Mouse (Mus musculus): ENCODE data around the gene Zc3h12c.

The Zc3h12c gene

GRCm38 (mm10) chr9:52167863-52168685, at the start of gene Zc3h12c:
Zc3h12c (minus strand) TSS chr9:52168572.
- no peak for DNase-seq (ENCODE audit: low read depth, low spot score)

GRCm38 (mm10) chr9:52217636-52218035, 49.3 kb upstream of the Zc3h12c start:
- no peak for DNase-seq (ENCODE audit: low read depth, low spot score)

DNA sequence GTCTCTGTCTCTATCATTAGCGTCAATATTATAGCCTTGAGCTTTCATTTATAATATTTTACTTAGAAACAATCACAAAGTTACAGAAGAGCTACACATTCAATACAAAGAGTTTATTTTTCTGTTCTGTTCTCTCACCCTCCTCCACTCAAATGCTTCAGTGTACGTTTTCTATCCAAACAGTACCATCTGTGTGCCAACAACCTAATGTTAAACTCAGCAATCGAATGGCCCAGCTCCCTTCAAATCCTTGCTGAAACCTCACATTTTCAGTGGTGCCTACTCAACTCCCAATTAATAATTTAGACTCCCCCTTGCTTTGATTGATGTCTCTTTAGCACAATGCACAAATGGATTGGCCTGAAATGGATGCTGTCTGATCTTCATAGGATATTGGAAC, 46.9 kb upstream of the Zc3h12c start:
- no peak for DNase-seq (ENCODE audit: low read depth, low spot score)

DNA sequence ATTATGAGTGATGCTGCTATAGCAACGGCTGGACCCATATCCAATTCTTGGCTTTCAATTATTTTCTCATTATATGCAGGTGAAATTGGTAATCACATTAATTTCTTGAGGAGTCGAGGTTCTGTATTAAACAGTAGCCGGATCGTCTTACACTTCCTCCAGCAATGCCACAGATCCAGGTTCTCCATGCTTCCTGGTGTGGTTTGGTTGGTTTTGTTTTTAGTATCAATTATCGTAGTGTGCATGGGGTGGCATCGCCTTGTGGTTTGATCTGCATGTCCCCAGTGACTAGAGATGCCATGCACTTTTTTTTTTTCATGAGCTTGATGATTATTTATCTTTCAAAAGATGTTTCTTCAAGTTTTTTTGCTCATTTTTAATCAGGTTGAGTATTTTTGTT, 44.0 kb upstream of the Zc3h12c start:
- no peak for DNase-seq (ENCODE audit: low read depth, low spot score)

DNA sequence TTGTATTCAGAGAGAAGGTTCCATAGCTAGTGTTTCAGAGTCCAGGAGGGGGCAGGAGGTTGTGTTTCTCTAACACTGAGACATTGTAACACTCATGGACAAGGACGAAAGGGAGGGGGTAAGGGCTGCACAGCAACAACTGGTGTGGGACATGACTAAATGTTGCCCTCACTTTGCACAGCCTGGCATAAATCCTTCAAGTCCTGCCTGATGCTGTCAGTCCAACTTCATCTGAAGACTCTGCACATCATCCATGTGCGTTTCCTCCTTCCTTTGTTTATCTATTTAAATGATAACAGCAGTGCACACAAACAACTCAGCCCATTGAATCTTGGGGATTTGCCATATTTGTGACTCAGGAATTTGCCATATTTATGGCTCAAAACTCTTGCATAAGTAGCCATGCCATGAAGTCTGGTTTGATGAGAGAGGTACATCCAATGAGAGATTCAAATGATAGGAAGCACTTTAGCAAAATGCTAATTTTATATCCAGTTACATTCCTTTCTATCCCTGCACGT, 40.2 kb upstream of the Zc3h12c start:
- DNase-seq (ENCODE audit: low read depth, low spot score), result no peak

GRCm38 (mm10) chr9:52203189-52203588, 34.8 kb upstream of the Zc3h12c start:
- no peak for DNase-seq (ENCODE audit: low read depth, low spot score)

DNA sequence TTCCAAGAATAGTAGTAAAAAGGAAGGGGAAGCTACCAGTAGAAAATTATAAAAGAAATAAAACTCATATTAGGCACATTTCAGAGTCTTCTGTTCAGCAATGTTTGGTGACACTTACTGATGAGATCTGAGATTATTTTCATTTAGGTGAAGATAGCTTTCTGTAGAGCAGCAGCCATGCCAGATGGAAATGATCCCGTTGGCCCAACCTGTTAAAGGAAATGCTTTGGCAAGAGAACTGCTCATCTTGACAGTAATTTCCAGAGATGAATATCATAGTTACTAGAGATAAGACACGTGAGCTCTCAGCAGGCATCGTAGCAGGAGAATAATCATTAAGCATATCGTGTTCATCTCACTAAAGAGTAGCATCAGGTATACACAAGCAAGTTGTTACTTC, 31.9 kb upstream of the Zc3h12c start:
- DNase-seq (ENCODE audit: low read depth, low spot score), result no peak

DNA sequence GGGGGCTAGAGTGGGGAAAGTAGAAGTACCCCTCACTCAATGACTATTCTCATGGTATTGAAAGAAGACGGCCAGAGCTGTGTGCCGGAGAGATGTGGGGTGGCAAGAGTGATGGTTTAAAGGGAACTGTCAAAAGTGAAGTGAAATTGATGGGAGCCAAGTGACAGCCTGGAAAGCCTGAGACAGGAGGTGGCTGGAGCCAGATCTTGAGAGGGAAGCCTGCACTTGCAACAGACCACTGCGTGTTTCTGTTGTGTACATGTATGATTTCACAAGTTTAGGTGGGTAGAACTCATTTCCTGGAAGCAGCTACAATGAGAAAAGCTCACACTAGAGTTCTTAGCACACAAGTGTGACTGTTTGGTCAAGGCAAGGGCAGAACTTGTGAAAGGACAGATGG, 27.5 kb upstream of the Zc3h12c start:
- DNase-seq (ENCODE audit: low read depth, low spot score), result no peak

DNA sequence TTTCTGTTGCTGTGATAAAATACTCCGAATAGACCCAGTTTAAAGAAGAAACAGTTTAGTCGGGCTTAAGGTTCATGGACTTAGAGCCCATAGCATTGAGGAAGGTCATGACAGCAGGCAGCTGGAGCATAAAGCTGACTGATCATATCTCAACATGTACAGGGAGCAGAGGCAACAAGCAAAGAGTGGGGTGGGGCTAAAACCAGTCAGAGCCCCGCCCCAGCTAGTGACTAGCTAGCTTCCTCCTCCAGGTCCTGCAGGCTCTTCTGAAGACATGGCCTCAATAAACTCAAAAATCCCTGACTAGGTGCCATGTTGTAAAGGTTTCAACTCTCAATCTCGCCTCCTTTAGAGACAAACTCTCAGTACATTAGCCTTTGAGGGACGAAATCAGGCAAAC, 25.5 kb upstream of the Zc3h12c start:
- no peak for DNase-seq (ENCODE audit: low read depth, low spot score)

DNA sequence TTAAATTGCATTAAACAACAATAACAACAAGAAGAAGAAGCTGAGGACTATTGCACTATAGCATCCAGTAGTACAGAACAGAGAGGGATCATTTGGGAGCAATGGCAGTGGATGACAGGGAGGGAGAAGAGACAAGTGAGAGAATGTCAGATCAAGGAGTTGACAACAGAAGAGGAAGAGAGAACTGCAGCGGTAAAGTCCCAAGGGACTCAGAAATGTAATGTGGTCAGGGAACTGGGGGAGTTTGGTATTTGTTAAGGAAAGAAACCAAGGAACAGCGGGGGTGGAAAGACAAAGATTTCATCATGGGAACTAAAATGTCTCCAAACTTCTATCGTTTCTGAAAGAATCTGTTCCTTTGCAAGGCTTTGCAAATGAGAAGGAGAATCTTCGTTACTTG, 22.5 kb upstream of the Zc3h12c start:
- DNase-seq (ENCODE audit: low read depth, low spot score), result peak; percentile 7

DNA sequence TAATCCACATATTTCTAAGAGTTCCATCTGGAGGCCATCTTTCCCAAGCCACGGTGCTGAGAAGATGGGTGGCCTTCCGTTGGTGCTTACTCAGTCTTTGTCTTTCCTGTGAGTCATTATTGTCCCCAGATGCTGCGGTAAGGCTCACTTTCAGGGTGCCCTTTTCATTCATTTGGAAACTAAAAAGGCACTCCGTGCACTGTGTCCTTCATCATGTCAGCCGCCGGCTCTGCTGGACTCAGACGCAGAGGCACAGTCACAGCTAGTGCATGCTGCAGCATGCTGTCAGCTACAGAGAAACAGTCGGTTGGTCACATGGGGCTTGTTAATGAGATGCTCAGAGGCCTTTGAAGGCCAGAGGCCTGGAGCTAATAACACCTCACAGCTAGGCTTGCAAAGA, 19.7 kb upstream of the Zc3h12c start:
- no peak for DNase-seq (ENCODE audit: low read depth, low spot score)

DNA sequence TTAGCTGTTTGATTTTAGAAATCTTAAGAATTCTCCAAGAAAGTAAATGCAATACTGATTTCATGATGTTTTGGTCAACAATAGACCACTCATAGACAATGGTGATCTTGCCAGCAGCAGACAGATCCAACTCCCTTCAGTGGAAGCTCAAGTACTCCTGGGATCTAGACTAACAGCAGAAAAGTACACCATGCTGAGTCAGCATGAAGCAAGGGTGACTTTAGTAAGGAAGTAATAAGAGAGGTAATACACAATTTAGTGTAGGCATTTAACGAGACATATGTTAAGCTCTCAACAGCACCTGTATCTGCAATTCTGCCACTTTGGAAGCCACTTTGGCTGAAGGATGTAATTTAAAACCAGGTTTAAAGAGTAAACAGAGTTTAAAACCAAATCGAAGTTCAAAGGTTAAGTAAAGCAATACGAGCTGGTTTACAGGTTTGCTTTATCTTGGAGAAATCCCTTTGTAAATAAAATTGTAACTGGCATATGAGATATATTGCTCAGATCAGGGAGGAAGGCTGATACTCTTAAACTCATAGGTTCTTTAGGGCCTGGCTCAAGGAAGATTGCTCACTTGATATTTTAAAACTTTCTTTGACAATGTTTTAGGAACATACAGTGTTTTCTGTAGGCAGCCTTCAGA, 18.0 kb upstream of the Zc3h12c start:
- DNase-seq (ENCODE audit: low read depth, low spot score), result no peak

DNA sequence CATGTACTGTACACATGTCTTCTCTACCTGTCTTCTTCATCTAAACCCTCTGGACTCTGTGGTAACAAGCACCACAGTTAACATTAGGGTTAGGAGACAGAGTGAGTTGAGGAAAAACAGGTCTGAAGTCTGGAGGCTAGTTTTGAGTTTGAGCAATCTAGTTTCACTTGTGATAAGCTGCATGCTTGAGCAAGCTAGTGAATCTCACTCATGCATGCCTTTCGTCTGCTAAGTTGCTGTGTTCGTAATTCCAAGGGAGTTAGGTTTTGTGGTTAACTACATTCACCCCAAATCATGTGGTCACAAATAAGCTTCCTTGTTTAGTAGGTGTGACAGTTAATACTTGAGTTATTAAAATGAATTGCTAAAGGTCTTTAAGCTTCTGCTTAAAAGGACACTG, 13.0 kb upstream of the Zc3h12c start:
- peak; percentile 23 for DNase-seq (ENCODE audit: low read depth, low spot score)

GRCm38 (mm10) chr9:52180851-52181250, 12.5 kb upstream of the Zc3h12c start:
- DNase-seq (ENCODE audit: low read depth, low spot score), result no peak

GRCm38 (mm10) chr9:52175257-52175859, 7.0 kb upstream of the Zc3h12c start:
- DNase-seq (ENCODE audit: low read depth, low spot score), result no peak

DNA sequence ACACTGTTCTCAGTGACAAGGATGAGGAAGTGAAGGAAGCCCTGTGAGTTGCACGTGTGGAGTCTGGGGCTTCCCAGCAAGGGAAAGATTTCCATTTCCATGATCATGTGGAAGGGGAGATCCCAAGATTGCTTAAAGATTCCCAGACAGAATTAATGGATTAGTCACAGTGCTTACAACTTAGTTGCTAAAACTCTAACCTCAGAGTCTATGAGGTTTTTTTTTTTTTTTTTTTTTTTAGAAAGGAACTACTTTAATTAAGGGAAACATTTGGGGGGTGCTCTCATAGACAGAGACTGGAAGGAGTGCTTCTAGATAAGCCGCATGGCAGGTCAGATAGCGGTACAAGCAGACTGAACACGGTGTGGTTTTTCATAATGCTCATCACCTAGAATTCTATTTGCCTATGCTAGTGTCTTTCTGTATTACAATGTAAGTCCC, 6.3 kb upstream of the Zc3h12c start:
- DNase-seq (ENCODE audit: low read depth, low spot score), result no peak

DNA sequence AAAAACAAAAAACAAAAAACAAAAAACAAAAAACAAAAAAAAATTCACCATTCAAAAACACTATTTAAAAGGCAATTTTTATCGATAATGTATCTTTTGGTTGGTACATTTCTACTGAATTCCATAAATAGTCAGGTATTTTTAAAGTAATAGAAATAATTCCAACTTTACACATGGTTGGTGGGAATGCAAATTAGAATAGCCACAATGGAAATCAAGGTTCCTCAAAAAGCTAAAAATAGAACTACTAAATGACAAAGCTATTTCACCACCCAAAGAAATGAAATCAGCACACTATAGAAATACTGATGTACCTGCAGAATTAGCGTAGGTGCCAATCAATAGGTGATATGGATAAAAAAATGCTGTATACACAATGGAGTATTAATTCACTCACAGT, 5.6 kb upstream of the Zc3h12c start:
- no peak for DNase-seq (ENCODE audit: low read depth, low spot score)

GRCm38 (mm10) chr9:52172550-52172949, 4.2 kb upstream of the Zc3h12c start:
- DNase-seq (ENCODE audit: low read depth, low spot score), result no peak

- no peak for DNase-seq (ENCODE audit: low read depth, low spot score)
Observed at GRCm38 (mm10) chr9:52170671-52171070, 2.3 kb upstream of the Zc3h12c start.

- DNase-seq (ENCODE audit: low read depth, low spot score), result no peak
Observed at GRCm38 (mm10) chr9:52170131-52170530, 1.8 kb upstream of the Zc3h12c start.

GRCm38 (mm10) chr9:52168686-52169270, 406 bp upstream of the Zc3h12c start:
- DNase-seq (ENCODE audit: low read depth, low spot score), result peak; percentile 56

GRCm38 (mm10) chr9:52167506-52167862, 888 bp downstream of the Zc3h12c start:
- no peak for DNase-seq (ENCODE audit: low read depth, low spot score)

Data from A20 (cell line).